Mouse (Mus musculus): ENCODE results near the gene Cab39. TPM values are rescaled to one million over a fixed set of nuclear protein-coding genes. Genes with fewer than 3 reads are reported as not detected.
A peak's percentile ranks its signal among the peaks of the same experiment; 100 is the strongest.

Gene Cab39
- polyA plus RNA-seq, 1 experiment, result 127 TPM

GRCm38 (mm10) chr1:85882003-85882402, 88.8 kb downstream of the Cab39 start:
- Histone ChIP-seq H3K4me3 (replicated peaks; ENCODE audit: insufficient read depth, low read depth, low read length) (no peak overlapping the region), H3K27me3 (ENCODE audit: control insufficient read depth, insufficient read depth, low read length) (no peaks in the 10 kb centered on the region)
- no peak for DNase-seq

GRCm38 (mm10) chr1:85887221-85887620, 94.0 kb downstream of the Cab39 start:
- H3K27me3 ChIP-seq (ENCODE audit: control insufficient read depth, insufficient read depth, low read length), result no peaks in the 10 kb centered on the region
- DNase-seq, result no peak
- H3K4me3 ChIP-seq (replicated peaks; ENCODE audit: insufficient read depth, low read depth, low read length), result no peak overlapping the region
- H3K4me1 ChIP-seq (ENCODE audit: control insufficient read depth, insufficient read depth, low read length), result no peaks in the 10 kb centered on the region
- TF ChIP-seq CTCF (IDR thresholded peaks at IDR 0.05; ENCODE audit: borderline replicate concordance, insufficient read depth, low read depth, low read length), result no peak
- TF ChIP-seq POLR2A (IDR thresholded peaks at IDR 0.05; ENCODE audit: borderline replicate concordance, insufficient read depth, low read length), result no peak
- no peak overlapping the region for H3K27ac ChIP-seq (ENCODE audit: insufficient read depth, low read length)
- WGBS, result 93% methylated on average over 7 of the region's 7 CpGs

More at GRCm38 (mm10) chr1:85882003-85882402, 88.8 kb downstream of the Cab39 start:
- no peak for TF ChIP-seq POLR2A (IDR thresholded peaks at IDR 0.05; ENCODE audit: borderline replicate concordance, insufficient read depth, low read length)
- TF ChIP-seq CTCF (IDR thresholded peaks at IDR 0.05; ENCODE audit: borderline replicate concordance, insufficient read depth, low read depth, low read length), result no peak
- 90% methylated on average over 12 of the region's 12 CpGs for WGBS
- Histone ChIP-seq H3K27ac (ENCODE audit: insufficient read depth, low read length) (no peak overlapping the region), H3K4me1 (ENCODE audit: control insufficient read depth, insufficient read depth, low read length) (no peaks in the 10 kb centered on the region)

GRCm38 (mm10) chr1:85894231-85894747, 101.0 kb downstream of the Cab39 start, which contains the start of gene Itm2c:
Itm2c (plus strand) TSS chr1:85894281.
- H3K27ac ChIP-seq (ENCODE audit: insufficient read depth, low read length), result peak within 1 kb of the TSS; percentile 67
- H3K27me3 ChIP-seq (ENCODE audit: control insufficient read depth, insufficient read depth, low read length), result no peaks in the 10 kb centered on the region
- TF ChIP-seq POLR2A (IDR thresholded peaks at IDR 0.05; ENCODE audit: borderline replicate concordance, insufficient read depth, low read length) (peak; percentile 85), CTCF (IDR thresholded peaks at IDR 0.05; ENCODE audit: borderline replicate concordance, insufficient read depth, low read depth, low read length) (no peak)
- peak; percentile 90 to 92 for DNase-seq
- peaks cover 26% of the 10 kb centered on the region for H3K4me1 ChIP-seq (ENCODE audit: control insufficient read depth, insufficient read depth, low read length)
- WGBS, result under 1% methylated on average over 35 of the region's 35 CpGs
- H3K4me3 ChIP-seq (replicated peaks; ENCODE audit: insufficient read depth, low read depth, low read length), result peak within 1 kb of the TSS; percentile 89

- TF ChIP-seq CTCF (IDR thresholded peaks at IDR 0.05; ENCODE audit: borderline replicate concordance, insufficient read depth, low read depth, low read length), result no peak
- Histone ChIP-seq H3K4me3 (replicated peaks; ENCODE audit: insufficient read depth, low read depth, low read length) (peak overlapping the region; percentile 89), H3K4me1 (ENCODE audit: control insufficient read depth, insufficient read depth, low read length) (peaks cover 31% of the 10 kb centered on the region), H3K27me3 (ENCODE audit: control insufficient read depth, insufficient read depth, low read length) (no peaks in the 10 kb centered on the region), H3K27ac (ENCODE audit: insufficient read depth, low read length) (peak overlapping the region; percentile 70)
- WGBS, result under 1% methylated on average over 30 of the region's 30 CpGs
- peak in 1 of 2 experiments; percentile 49 for DNase-seq
Observed at GRCm38 (mm10) chr1:85894748-85895360, 101.6 kb downstream of the Cab39 start.

- peak overlapping the region; percentile 70 for H3K27ac ChIP-seq (ENCODE audit: insufficient read depth, low read length)
- WGBS, result 0% methylated on average over 15 of the region's 15 CpGs
- H3K4me1 ChIP-seq (ENCODE audit: control insufficient read depth, insufficient read depth, low read length), result peaks cover 36% of the 10 kb centered on the region
- H3K4me3 ChIP-seq (replicated peaks; ENCODE audit: insufficient read depth, low read depth, low read length), result peak overlapping the region; percentile 89
- H3K27me3 ChIP-seq (ENCODE audit: control insufficient read depth, insufficient read depth, low read length), result no peaks in the 10 kb centered on the region
- TF ChIP-seq POLR2A (IDR thresholded peaks at IDR 0.05; ENCODE audit: borderline replicate concordance, insufficient read depth, low read length), result peak; percentile 7; the same call in 1 of the 2 replicates
- TF ChIP-seq CTCF (IDR thresholded peaks at IDR 0.05; ENCODE audit: borderline replicate concordance, insufficient read depth, low read depth, low read length), result peak; percentile 51; the same call in 1 of the 2 replicates
- DNase-seq, result peak; percentile 66 to 71
Observed at GRCm38 (mm10) chr1:85895391-85895837, 102.2 kb downstream of the Cab39 start.

- H3K4me1 ChIP-seq (ENCODE audit: control insufficient read depth, insufficient read depth, low read length), result peaks cover 42% of the 10 kb centered on the region
- TF ChIP-seq POLR2A (IDR thresholded peaks at IDR 0.05; ENCODE audit: borderline replicate concordance, insufficient read depth, low read length) (no peak), CTCF (IDR thresholded peaks at IDR 0.05; ENCODE audit: borderline replicate concordance, insufficient read depth, low read depth, low read length) (no peak)
- no peaks in the 10 kb centered on the region for H3K27me3 ChIP-seq (ENCODE audit: control insufficient read depth, insufficient read depth, low read length)
- no peak overlapping the region for H3K27ac ChIP-seq (ENCODE audit: insufficient read depth, low read length)
- DNase-seq, result peak in 1 of 2 experiments; percentile 19
- 73% methylated on average over 5 of the region's 5 CpGs for WGBS
- H3K4me3 ChIP-seq (replicated peaks; ENCODE audit: insufficient read depth, low read depth, low read length), result peak overlapping the region; percentile 2
Observed at GRCm38 (mm10) chr1:85896110-85896509, 102.9 kb downstream of the Cab39 start.

- H3K27ac ChIP-seq (ENCODE audit: insufficient read depth, low read length), result peak overlapping the region; percentile 38
- peaks cover 48% of the 10 kb centered on the region for H3K4me1 ChIP-seq (ENCODE audit: control insufficient read depth, insufficient read depth, low read length)
- peak in 1 of 2 experiments; percentile 22 for DNase-seq
- H3K4me3 ChIP-seq (replicated peaks; ENCODE audit: insufficient read depth, low read depth, low read length), result peak overlapping the region; percentile 18
- no peaks in the 10 kb centered on the region for H3K27me3 ChIP-seq (ENCODE audit: control insufficient read depth, insufficient read depth, low read length)
- 34% methylated on average over 12 of the region's 12 CpGs for WGBS
- no peak for TF ChIP-seq POLR2A (IDR thresholded peaks at IDR 0.05; ENCODE audit: borderline replicate concordance, insufficient read depth, low read length)
- TF ChIP-seq CTCF (IDR thresholded peaks at IDR 0.05; ENCODE audit: borderline replicate concordance, insufficient read depth, low read depth, low read length), result no peak
Observed at GRCm38 (mm10) chr1:85896781-85897700, 103.8 kb downstream of the Cab39 start.
